Mouse (Mus musculus) heart, adult 8-10 months (tissue): ENCODE measurements around the gene Rnf150. TPM values are rescaled to one million over a fixed set of nuclear protein-coding genes. Genes with fewer than 3 reads are reported as not detected.

Source experiments
- DNase-seq: peaks from one replicate; pipeline ENCODE4 v3.0.0; 2022; ENCODE audit warnings: low spot score
- total RNA-seq, 4 experiments: library from RNA; stranded (reverse); gene quantifications; 2 replicates each; pipeline ENCODE4 v1.2.4; 2022

Gene Rnf150
- total RNA-seq, 4 experiments from 2014 or later = 10.9 to 16.0 (median 12.9) TPM

DNA sequence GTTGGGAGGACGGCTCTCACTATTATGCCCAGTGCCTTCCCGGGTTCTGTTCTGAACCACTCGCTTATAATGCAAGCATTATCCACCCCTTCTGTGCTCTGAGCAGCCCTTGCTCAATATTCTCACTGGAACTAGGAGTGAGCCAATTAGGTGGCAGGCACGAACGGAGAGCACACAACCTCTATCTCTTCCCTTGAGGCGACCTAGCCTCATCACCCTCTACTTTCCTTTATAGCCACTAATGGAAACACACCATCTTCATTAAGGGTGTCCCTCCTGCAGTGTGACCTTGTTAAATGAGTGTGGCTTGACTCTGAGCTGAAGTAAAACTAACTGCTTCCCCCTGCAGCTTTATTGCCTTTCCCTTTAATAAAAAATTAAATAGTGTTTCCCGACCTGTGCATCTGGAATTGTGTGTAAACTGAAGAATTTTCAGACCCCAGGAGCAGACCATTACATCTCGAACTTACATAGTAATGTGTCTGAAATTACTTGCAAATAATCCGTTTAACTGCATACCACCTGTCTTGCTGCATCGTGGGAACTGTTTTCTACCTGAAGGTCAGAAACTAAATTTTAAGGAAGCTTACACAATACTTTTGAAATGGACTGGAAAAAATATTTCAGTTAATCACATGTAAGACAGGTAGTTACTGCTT, 26.0 kb downstream of the Rnf150 start:
- no peak for DNase-seq

DNA sequence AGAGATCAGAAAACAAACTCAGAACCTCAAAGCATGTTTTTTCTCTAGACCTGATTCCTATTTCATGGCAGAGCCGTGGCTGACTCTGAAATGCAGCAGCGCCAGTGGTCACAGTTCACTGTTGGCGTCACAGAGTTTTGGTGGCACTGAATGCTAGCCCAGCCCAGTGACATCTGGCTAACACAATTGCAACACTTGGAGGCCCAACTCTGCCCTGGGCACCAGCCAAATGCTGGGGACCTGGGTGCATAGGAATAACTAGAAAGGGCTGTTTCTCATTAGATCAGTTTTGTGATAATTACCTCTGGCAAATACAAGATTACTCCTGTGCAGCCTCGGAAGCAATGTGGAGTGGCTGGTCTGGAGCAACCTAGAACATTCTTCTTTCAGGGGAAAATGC, 31.9 kb downstream of the Rnf150 start:
- no peak for DNase-seq

DNA sequence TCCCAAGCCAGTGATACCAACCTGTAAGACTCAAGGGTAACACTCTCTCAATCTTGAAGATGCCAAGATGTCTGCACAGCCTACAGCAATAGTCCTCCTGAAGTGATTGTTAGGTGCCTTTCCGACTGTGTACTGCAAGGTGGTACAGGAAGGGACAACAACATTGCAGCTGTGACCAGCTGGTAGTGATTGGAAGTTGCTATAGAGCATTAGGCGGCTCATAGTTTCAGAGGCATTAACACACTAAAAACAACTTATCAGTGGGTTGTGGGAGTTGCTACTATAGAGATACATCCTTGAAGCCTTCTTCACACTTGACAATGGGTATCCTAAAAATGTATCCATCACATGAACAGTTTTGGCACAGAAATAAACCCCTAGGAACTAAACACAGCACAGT, 33.6 kb downstream of the Rnf150 start:
- DNase-seq = no peak

DNA sequence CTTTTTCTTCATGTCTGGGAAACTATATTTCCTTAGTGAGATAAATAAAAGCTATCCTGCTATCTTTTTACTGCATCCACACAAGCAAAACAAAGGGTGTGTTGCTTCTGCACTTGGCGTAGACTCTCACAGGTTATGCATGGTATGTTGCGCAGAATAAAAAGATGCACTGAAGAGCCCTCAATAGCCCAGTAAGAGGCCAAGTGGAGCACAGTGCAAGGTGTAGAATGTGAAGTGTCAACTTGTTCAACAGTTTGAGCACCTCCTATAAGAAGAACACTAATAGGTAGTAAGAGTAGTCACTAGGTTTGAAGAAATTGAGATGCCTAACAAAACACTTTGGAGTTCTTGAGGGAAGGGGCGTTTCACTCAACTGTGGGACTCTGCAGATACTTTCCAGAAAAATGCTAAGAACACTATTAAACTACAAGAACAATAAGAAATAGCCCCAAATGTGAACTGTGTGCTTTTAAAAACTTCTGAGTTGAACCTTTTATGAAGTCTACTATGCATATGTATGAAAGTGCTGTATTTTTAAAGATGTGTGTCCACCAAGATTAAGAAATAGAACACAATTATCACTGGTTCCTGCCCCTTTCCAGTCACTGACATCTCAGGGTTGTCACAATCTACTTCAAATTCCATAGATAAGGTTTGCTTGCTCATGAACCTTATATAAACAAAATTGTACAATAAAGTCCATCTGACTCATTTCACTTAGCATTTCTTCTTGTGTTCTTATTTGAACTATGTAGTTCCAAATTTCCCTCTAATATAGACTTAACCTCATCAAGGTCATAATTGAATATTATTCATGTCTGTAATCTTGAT, 34.7 kb downstream of the Rnf150 start:
- no peak for DNase-seq

DNA sequence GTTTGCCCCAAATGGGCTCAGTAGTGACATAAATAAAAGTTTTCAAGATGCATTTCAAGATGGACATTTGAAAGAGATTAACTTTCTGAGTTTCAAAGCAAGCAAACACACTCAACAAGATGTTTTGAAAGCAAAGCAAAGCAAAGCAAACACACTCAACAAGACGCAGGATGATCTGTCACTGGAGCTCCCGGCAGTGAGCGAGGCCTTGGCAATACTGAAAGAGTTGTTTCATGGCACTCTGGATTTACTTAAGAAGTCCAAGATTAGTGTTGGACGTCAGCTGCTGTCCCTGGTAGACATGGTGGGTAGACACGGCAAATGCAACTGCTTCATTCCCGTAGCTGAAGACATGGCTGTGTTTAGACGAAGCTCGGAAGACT, 35.3 kb downstream of the Rnf150 start:
- no peak for DNase-seq

DNA sequence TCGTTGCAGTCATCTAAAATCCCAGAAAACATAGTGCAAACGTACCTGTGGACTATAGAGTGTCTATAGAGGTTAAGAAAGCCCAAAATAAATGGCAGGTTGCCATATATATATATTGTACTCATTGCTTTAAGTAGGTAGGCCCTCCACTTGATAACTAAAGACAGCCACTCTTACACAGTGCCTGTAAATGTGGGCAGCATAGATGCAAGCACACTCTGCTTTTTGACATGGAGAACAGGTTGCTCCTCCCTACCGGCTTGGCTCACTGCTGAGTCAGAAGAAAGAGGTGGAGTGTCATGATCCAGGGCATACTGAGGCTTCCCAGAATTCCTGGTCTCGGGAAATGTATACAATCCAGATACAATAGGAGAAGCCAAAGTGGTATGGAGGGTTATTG, 37.8 kb downstream of the Rnf150 start:
- no peak for DNase-seq

DNA sequence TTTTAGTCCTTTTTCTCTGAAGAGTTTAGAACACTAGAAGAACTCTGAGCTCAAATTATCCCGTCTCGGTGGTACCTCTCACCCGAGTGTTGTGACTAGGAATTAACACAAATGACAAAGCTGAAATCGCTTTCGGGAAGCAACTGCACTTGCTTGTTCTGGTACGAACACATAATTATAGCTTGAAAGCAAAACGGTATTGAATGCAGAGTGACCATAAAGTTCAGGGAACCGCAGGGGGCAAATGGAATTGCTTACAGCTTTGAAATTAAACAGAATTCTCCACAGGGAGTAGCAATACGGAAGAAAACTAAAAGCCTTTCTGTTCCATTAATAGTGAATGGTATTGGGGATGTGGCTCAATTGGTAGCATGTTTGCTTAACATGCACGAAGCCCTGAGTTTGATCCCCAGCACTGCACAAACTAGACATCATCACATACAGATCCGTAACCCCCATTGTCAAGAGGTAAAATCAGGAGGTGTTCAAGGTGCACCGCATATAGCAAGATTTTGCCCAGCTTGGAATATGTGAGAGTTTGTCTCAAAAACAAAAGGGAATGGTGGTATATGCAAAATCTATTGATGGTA, 38.5 kb downstream of the Rnf150 start:
- no peak for DNase-seq

DNA sequence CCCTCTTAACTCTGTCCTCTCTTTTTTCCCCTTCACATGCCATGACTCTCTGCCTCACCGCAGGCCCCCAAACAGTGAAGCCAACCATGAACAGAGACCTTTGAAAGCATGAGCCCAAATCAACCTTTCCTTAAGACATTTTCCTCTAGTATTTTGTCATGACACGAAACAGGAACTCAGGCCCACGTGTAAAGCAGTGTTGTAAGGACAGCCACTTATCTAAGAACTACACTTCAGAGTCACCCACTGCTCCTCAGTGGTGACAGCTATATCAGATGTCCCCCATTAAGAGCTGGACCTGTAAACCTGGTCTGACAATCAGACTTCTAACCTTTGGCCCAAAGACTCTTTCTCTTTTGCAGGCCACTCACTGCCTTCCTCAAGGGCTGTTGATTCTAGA, 40.3 kb downstream of the Rnf150 start:
- DNase-seq = no peak

DNA sequence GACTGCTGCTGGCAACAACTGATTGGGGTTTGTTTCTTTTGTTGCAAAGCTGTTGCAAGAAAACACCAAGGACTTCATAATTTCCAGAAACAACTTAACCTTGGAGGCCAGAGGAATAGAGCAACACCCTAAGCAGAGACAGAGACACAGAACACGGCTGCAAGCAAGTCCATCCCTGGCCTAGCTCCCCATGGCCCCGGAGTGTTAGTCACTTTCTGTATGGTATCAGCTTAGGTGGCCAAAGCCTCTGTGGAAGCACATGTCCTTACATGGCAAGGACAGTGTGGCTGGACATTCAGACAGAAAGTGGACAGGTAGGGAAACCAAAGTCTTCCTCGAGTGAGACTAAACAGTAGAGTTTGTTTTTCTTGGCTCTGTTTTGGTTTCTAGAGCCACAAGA, 44.1 kb downstream of the Rnf150 start:
- DNase-seq = no peak

DNA sequence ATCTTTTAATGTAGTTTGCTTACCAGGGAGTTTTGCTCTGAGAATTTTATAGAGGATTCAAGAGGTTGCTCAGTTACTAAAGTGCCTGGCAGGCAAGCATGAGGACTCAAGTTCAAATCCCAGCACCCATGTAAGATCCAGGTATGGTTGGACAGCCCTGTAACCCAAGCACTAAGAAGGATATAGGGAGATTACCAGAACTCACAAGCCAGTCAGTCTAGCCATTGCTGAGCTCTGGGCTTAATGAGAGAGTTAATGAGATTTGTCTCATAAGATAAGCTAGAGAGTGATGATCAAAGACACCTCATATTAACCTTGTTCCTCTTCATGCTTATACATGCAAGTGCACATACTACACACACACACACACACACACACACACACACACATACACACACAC, 48.3 kb downstream of the Rnf150 start:
- DNase-seq = no peak

DNA sequence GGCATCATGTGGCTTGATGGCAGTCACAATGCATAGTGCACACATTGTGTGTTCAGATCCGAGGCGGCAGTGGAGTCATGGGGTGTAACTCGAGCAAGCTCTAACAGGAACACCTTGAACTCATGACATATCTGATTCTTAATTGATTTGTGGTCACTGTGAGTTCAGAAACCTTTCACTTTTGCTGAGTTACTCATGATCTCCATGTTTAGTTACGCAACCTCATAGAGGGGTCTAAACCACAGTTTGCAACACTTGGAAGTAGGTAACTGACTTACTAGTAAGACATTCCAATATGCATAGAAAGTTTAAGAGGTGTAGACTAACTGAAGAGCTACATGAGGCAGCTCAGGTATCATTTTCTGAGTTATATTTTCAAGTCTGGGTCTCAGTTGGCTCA, 49.1 kb downstream of the Rnf150 start:
- DNase-seq = no peak

DNA sequence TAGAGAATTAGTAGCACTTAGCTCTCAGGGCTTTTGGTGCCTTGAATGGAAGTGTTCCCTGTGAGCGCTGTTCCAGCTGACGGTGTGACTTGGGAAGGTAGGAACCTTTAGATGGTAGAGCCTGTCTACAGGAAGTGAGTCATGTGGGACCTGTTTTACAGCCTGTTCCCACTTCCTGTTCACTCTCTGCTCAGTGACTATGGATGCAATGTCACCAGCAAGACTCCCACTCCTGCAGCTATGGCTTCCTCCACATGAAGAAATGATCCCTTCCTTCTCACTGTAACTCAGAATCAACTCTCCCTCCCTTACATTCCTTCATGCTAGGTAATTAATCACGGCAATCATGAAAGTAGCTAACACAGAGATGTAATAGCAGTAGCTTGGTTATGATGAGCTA, 51.4 kb downstream of the Rnf150 start:
- DNase-seq = no peak

DNA sequence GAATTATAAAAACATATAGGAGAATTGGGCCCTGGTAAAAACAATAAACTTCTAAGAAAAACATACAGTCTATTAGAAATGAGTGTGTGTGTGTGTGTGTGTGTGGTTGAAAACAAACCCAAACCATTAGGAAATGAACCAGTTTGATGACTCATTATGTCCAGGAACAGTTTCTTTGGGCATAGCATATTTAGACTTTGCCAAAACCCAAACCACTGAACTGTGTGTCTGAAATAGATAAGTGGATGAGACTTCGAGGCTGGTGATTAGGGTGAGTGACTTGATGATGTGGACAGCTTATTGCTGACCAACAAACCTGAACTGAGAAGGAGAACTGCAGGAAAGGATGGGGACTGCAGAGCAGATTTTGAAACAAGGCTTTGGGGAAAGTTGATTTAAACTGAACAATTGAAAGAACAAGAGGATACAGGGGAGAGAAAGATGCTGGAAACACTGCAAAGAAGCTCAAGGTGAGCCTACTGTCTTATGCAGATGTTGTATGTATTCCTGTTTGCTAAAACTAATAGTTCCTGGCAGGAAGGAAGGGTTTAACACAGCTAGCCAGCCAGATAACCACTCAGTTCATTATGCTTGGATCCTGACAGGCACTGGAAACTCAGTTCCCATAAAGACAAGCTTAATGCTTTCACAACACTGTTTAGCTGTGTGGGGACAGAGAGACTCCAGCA, 53.8 kb downstream of the Rnf150 start:
- DNase-seq = no peak

DNA sequence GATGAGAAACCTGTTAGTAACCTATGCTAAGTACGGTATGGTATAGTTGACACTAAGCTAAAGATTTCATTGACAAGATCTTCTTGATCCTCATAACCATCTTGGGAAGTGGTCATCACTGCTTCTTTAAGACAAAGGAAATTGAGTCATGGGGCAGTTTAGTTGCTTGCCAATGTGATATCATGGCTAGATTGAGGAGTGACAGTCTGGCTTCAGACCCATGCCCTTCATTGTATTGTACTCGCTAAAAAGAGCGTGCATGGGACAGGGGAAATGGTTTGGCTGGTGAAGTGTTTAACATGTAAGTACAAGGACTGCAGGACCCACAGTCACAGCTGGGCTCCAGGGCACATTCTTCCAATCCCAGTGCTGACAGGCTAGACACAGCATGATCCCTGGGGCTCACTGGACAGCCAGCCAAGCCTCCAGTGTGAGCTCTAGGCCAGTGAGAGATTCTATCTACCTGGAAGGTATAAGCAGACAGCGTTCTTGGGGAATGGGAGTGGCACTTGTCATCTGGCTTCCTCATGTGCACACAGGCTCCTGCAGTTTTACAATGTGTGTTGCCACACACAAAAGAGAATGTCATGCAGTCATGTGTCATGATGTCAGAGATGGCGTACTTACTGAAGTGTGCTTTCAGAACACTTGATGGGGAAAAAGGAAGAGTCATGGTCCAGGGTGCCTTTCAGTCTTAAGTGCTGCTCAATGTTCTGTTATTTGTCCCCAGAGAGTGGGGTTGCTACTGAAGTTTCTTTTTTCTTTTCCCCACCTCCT, 54.6 kb downstream of the Rnf150 start:
- no peak for DNase-seq

DNA sequence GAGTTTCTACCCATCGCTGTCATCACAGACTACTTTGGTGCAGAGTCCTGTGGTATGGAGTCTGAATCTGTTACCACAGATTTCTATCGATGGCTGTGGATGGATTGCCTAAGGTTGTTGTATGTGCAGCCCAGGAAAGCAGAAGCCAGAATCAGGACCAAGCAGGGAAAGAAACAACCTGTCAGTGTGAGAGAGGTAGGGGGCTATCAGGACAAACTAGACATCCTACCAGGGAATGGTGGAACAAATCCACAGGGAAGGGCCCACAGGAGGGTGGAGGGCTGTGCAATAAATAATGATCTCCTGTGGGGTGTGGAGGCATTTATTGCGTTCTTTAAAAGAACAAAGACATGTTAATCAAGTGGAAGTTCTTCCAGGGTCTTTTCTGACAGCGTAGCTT, 56.5 kb downstream of the Rnf150 start:
- no peak for DNase-seq

DNA sequence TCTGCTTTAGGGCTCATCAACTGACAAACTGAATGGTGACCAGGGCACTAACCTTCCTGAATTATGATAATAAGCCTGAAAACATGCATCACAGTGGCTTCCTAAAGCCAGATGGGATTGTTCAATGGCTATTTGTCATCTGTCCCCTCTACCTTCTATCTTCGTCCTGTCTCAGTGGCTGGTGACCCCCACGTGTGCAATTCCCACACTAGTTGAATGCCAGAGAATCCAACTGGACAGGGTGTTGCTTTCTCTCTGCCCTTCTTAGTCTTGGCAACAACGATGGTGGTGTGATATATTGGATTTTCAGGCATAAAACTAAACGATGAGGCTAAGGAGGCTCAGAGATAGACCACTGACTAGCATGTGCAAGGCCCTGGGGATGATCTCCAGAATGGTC, 57.0 kb downstream of the Rnf150 start:
- no peak for DNase-seq

DNA sequence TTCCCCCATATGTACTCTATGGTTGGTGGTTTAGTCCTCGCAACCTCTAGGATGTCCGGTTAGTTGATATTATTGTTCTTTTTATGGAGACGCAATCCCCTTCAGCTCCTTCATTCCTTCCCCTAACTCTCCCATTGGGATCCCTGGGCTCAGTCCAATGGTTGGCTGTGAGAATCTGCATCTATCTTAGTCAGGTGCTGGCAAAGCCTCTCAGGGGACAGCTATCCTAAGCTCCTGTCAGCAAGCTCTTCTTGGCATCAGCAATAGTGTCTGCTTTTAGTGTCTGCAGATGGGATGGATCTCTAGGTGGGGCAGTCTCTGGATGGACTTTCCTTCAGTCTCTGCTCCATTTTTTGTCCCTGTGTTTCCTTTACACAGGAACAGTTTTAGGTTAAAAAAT, 62.1 kb downstream of the Rnf150 start:
- no peak for DNase-seq

DNA sequence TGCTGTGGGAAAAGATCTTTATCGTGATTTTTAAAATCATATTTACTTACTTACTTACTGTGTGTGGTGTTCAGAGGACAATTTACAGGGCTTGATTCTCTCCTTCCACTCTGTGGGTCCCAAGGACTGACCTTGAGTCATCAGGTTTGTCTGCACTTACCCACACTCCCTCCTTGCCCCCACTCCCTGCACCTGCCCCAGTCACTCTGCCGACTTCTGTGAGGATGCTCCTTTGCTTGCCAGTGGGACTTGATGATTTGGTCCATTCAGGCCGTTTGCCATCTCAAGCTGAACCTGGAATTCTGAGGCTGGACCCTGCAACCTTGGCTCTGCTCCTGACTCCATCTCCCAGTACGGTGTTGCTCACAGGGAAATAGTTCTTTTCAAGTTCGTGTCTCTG, 63.4 kb downstream of the Rnf150 start:
- DNase-seq = no peak

DNA sequence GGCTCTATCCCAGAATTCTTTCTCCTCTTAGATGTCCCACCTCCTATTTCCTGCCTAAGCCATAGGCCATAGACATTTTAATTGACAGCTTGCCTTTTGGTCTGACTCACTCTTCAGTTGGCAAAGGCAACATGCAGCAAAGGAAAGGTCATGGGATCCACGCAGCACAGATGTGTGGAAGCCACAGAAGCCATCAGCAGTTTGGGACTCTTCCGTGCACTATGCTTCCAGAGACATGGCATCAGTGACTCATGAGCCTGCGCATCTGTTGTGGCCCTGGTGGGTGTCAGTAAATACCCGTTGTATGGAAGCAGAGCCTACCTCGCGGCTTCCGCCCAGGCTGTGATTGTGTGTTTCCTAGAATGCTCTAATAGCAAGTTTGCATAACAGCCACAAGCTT, 68.4 kb downstream of the Rnf150 start:
- no peak for DNase-seq

DNA sequence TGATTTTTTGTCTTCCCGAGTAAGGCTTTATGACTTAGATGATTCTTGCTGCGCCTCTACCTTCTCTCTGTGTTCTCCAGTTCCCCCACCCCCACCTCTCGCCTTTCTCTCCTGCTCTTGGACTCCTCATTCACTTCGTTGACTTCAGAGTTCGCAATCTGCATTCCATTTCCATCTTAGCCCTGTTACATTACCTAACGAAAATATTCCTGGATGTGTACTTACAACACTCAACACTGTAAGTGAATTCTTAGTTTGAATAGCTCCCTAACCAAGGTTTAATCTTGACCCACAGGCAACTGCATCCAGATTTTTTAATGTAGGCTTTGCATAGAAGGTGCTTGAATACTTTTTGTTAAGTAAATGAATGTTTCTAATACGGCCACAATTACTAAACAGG, 73.0 kb downstream of the Rnf150 start:
- DNase-seq = no peak

DNA sequence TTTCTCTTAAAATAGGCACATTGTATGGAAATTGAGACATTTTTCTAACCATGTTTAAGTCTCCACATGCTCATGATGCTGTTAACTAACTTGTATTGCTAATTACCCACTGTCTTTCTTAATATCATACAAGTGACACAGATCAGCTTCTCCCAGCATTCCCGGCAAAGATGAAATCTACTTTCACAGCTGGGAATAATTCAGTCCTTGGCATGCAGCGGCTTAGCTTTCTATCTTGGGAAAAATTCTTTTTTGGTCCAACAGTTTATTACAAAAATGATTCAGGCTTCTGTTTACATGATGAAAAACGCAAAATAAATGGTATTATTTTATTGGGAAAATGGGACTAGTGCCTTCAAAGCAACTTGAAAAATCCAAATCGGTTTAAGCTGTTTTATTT, 73.7 kb downstream of the Rnf150 start:
- DNase-seq = peak; percentile 30

DNA sequence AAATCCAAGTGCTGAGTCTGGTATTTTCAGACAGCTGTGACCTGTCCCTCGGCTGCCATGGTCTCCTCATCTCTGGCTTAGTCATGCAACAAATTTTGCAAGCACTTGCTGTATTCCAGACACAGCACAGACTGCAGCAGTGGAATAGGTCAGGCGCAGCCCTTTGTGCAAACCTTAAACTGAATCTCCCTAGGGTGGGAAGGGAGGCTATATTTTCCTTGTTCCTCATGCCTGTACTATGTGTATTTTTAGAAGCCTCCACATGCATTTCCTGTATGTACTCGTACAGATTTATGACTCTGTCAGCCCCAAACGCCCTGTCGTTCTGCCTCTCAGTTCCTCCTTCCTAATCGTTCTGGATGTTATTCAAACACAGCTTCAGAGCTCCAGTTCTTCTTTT, 76.8 kb downstream of the Rnf150 start:
- peak; percentile 76 for DNase-seq
